Mouse (Mus musculus) left cerebral cortex, postnatal 36 days (tissue): ENCODE measurements around the gene Cdr1. TPM values are rescaled to one million over a fixed set of nuclear protein-coding genes. Genes with fewer than 3 reads are reported as not detected.

Experiments
- DNase-seq, 2 experiments: peaks; one replicate each; pipeline ENCODE4 v3.0.0; 2021 to 2022; ENCODE audit warnings: low spot score in 2 of 2, mixed read lengths in 1 of 2
- intact Hi-C: fragments of 180-260 bp; cut with DNase I; formaldehyde crosslinking; loops from one replicate; pipeline ENCODE4 v1.15.1; 2025
- microRNA-seq: library from miRNA; unstranded; fragments of <30 nt; microRNA quantifications from one replicate; pipeline ENCODE4 v1.2.0, GENCODE M21; 2022
- total RNA-seq, 2 experiments: library from RNA; stranded (reverse); gene quantifications; 2 replicates each; pipeline ENCODE4 v1.2.3; 2021

Gene Cdr1
- not detected for total RNA-seq

DNA sequence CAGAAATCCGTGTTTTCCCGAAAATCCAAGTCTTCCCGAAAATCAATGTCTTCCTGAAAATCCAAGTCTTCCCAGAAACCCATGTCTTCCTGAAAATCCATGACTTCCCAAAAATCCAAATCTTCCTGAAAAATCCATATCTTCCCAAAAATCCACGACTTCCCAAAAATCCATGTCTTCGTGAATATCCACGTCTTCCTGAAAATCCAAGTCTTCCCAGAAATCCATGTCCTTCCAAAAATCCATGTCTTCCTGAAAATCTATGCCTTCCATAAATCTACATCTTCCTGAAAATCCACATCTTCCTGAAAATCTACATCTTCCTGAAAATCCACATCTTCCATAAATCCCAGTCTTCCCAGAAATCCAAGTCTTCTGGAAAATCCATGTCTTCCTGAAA lies at the start of gene Cdr1:
Gene Cdr1 (minus strand): TSS at position 101 of the 400 bp plus-strand sequence.
- intact Hi-C loops, result no loop called here
- DNase-seq, result no peak

DNA sequence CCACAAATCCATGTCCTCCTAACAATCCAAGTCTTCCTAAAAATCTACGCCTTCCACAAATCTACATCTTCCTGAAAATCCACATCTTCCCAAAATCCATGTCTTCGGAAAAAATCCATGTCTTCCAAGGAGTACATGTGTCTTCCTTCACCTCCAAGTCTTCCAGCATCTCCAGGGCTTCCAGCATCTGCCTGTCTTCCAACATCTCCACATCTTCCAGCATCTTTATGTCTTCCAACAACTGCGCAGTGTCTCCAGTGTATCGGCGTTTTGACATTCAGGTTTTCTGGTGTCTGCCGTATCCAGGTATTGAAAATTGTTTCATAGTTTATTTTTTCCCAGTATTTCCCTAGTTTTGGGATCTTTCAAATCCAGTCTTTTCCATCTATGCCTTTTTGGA lies 511 bp upstream of the Cdr1 start:
- no peak for DNase-seq
- intact Hi-C loops, result no loop called here

DNA sequence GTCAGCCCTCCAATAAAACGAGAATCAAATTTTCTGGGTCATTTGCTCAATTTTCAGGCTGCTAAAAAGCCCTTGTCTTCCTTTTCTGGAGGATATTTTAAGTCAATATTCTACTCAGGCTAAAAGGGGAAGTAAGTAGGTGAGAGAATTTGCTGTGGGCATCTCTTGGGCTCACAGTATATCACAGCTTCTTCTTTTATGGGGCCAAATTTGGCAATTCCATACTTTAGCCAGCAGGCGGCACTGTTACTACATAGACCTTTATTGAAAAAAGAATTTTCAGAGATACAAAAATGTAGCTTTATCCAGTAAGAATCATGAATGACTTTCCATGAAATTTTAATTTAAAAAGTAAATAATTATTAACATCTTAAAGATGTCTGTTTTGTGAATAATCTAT lies 18.8 kb downstream of the Cdr1 start:
- intact Hi-C loops, result no loop called here
- no peak for DNase-seq

DNA sequence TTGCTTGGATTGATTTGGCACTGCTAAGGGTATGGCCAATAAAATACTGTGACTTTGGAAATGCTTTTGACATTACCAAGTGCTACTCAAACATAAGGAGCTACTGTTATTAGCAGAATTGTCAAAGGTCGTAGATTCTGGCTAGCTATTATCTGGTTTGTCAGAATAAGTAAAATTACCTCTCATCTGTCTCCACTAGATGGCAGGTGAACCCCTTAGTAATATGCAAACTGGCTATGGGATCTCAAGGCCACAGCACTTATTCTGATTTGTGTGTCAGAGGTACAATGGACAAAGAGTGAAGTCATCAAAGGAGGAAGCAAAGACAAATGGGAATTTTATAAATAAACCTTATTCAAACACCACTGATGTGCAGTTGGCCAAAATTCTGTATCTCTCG lies 24.1 kb downstream of the Cdr1 start:
- no peak for DNase-seq
- intact Hi-C loops, result no loop called here

DNA sequence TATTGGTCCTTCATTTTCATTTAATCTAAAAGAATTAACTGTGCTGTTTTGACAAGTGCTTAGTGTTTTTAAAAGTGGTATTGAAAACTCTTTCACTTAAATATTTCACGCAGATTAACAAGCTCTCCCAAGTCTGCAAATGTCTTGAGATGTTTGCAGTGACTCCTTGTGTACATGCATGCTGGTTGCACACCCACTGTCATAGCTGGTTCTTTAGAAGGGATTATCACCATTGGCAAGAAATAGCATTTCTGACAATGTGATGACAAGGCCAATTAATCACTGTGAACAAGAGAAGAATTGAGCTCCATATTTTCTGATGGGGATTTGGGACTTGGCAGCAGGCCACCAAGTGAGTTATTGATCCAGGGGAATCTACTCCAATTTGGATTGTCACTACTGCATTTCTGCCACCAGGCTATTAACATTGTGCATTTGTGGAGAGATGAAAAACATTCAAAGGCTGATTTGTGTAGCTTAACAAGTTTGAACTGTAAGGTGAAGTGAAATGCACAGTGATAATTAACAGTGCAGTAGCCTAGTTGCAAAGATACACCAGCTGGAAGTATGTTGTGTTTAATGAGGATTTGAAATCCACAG lies 30.6 kb downstream of the Cdr1 start:
- intact Hi-C loops, result no loop called here
- DNase-seq, result no peak

DNA sequence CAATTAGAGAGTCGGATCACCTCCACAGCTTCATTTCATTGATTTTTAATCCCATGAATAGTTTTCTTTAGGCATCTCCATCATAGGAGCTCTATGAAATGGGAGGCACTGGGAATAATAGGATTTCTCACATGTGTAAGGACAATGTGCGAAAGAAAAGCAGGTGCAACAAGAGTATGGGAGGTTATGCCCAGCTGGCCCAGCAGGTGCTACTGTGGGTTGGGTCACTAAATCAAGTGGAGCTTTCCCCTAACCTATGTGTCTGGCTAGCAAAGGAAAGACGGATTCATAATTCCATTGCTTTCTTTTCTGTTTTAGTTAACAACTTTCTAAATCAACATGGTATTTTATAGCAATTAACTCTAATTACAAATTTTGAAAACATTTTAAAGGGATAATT lies 31.1 kb downstream of the Cdr1 start:
- no peak for DNase-seq
- intact Hi-C loops, result no loop called here

DNA sequence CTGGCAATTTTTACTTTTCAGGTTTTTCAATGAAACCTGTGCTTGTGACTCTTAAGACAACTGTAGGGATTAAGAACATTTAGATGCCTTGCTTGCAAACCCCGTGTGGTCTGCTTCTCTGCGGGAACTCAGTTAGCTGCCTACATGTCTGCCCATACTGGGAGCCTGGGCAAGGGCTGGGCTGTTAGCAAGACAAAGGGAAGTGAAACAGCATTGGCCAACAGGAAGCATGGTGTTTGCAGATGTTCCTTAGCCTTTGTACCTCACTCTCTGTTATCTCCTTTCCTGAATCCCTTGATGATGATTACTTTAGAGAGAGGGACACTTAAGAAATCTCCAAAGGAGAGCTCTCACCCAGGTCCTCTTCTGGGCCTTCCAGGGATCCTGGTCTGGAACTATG lies 38.8 kb downstream of the Cdr1 start:
- DNase-seq, result no peak
- intact Hi-C loops, result no loop called here

DNA sequence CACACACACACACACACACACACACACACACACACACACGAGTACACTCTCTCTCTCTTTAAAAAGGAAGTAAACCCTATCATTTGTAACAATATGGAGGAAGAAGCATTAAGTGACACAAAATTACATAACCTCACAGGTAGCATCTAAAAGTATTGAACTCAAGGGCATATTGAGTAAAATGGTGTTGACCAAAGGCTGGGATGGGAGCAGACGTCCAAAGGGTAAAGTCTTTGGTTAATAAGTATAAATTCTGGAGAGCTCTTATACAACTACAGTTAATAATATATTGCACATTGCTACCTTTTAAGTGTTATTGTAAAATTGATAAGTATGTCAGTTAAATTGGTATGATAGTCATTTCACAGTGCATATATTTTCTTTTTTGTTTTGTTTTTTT lies 39.9 kb downstream of the Cdr1 start:
- intact Hi-C loops, result no loop called here
- DNase-seq, result no peak

DNA sequence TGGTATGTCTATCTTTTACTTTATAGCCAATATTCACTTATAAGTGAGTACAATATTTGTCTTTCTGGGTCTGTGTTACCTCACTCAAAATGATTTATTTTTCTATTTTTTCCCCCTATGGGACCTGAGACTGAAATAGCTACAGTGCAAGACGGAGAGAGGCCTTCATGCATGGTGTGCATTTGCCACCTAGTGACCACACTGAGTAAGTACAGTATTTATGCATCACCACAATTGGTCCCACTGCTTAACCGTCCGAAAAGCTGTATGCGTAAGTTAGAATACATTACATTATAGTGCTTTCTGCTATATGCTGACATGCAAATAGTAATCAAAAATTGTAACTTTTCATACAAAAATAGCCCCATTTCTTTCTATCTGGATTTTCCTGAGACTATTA lies 50.8 kb downstream of the Cdr1 start:
- DNase-seq, result no peak

More for the DNA sequence above, 50.8 kb downstream of the Cdr1 start:
- intact Hi-C loops, result no loop called here

Small RNA genes lying within 50 kb of the gene (microRNA-seq; reads per million reads assigned to microRNA genes)
- not detected for gene Gm24396
